Mouse (Mus musculus) CH12.LX (cell line): ENCODE data around the gene Ice1. TPM values are rescaled to one million over a fixed set of nuclear protein-coding genes. Genes with fewer than 3 reads are reported as not detected.

Source experiments
- DNase-seq: peaks from one replicate; pipeline ENCODE4 v3.0.0-alpha.2; 2013; ENCODE audit errors: extremely low read depth
- H3K27ac ChIP-seq: 2 replicates; pipeline ENCODE4 v1.5.1; 2012; ENCODE audit warnings: low read depth, mild to moderate bottlenecking, control low read depth, moderate library complexity; ENCODE audit not compliant: insufficient read depth
- H3K27me3 ChIP-seq: replicated peaks from 2 replicates; pipeline ENCODE3; 2012; ENCODE audit warnings: inconsistent platforms
- H3K36me3 ChIP-seq, 2 experiments: replicated peaks in 1 of 2; 2 replicates each; pipeline versions ENCODE3 to v1.6.1; 2012; ENCODE audit warnings: inconsistent platforms in 1 of 2, low read length in 1 of 2, mild to moderate bottlenecking in 1 of 2, mixed read lengths in 1 of 2, moderate library complexity in 1 of 2; ENCODE audit not compliant: control insufficient read depth in 1 of 2, insufficient read depth in 1 of 2
- H3K4me1 ChIP-seq, 2 experiments: 2 replicates each; pipeline ENCODE4 v1.6.1; 2012; ENCODE audit warnings: inconsistent platforms in 1 of 2, moderate library complexity in 1 of 2; ENCODE audit not compliant: insufficient read depth in 2 of 2, control insufficient read depth in 1 of 2
- H3K4me2 ChIP-seq: 2 replicates; pipeline ENCODE4 v1.6.1; 2012; ENCODE audit warnings: low read depth, mild to moderate bottlenecking, control low read depth; ENCODE audit not compliant: poor library complexity, insufficient read depth, severe bottlenecking
- H3K4me3 ChIP-seq, 3 experiments: fragments of 150-350 bp in 1 of 3; sonication (generic) in 1 of 3; replicated peaks in 1 of 3; 2 replicates each; pipeline versions ENCODE3 to v1.5.1; 2011 to 2012; ENCODE audit warnings: low read depth in 2 of 3, low read length in 2 of 3, mild to moderate bottlenecking in 2 of 3, moderate library complexity in 2 of 3, control low read depth in 1 of 3, improper control_type of control experiment in 1 of 3, inconsistent platforms in 1 of 3, mixed read lengths in 1 of 3; ENCODE audit not compliant: poor library complexity in 1 of 3
- H3K79me2 ChIP-seq: replicated peaks from 2 replicates; pipeline ENCODE4 v1.6.1; 2012; ENCODE audit warnings: mild to moderate bottlenecking, moderate library complexity; ENCODE audit not compliant: control insufficient read depth, poor library complexity, insufficient read depth, severe bottlenecking; ENCODE audit errors: extremely low read depth
- H3K9ac ChIP-seq: 2 replicates; pipeline ENCODE4 v1.6.1; 2012; ENCODE audit warnings: low read depth, mild to moderate bottlenecking, control low read depth, moderate library complexity; ENCODE audit not compliant: insufficient read depth
- H3K9me3 ChIP-seq: replicated peaks from 2 replicates; pipeline ENCODE3; 2012; ENCODE audit warnings: low read length, inconsistent platforms, mixed read lengths
- CHD1 ChIP-seq: IDR thresholded peaks from 2 replicates; pipeline ENCODE4 v1.6.1; 2012; ENCODE audit warnings: low read depth, low read length, improper control_type of control experiment, inconsistent platforms
- CHD2 ChIP-seq: IDR thresholded peaks from 2 replicates; pipeline ENCODE4 v1.6.1; 2011; ENCODE audit warnings: low read length, improper control_type of control experiment
- CTCF ChIP-seq, 2 experiments: IDR thresholded peaks in 1 of 2; conservative IDR thresholded peaks in 1 of 2; 2 replicates each; pipeline ENCODE4 v1.5.1; 2011 to 2012; ENCODE audit warnings: low read depth in 2 of 2, low read length in 2 of 2, improper control_type of control experiment in 1 of 2, inconsistent platforms in 1 of 2, mild to moderate bottlenecking in 1 of 2, moderate library complexity in 1 of 2
- E2F4 ChIP-seq: IDR thresholded peaks from 2 replicates; pipeline ENCODE4 v1.6.1; 2011; ENCODE audit warnings: low read depth, low read length, improper control_type of control experiment; ENCODE audit not compliant: insufficient replicate concordance
- ETS1 ChIP-seq: conservative IDR thresholded peaks from 2 replicates; pipeline ENCODE4 v1.6.1; 2012; ENCODE audit warnings: low read depth, mild to moderate bottlenecking, inconsistent platforms, low read length, improper control_type of control experiment, moderate library complexity
- IRF4 ChIP-seq: IDR thresholded peaks from 2 replicates; pipeline ENCODE4 v1.6.1; 2014; ENCODE audit warnings: low read depth, mild to moderate bottlenecking, inconsistent platforms, low read length, improper control_type of control experiment
- MAFK ChIP-seq: IDR thresholded peaks from 2 replicates; pipeline ENCODE4 v1.6.1; 2011; ENCODE audit warnings: low read length, improper control_type of control experiment; ENCODE audit not compliant: insufficient replicate concordance
- MAZ ChIP-seq: IDR thresholded peaks from 2 replicates; pipeline ENCODE4 v1.6.1; 2012; ENCODE audit warnings: low read depth, mild to moderate bottlenecking, inconsistent platforms, low read length, improper control_type of control experiment, moderate library complexity
- PAX5 ChIP-seq: IDR thresholded peaks from 2 replicates; pipeline ENCODE4 v1.6.1; 2012; ENCODE audit warnings: low read length, inconsistent platforms, mixed read lengths
- POLR2AphosphoS2 ChIP-seq: IDR thresholded peaks from 2 replicates; pipeline ENCODE4 v1.6.1; 2011; ENCODE audit warnings: low read depth, low read length, improper control_type of control experiment
- TCF12 ChIP-seq: IDR thresholded peaks from 2 replicates; pipeline ENCODE4 v1.6.1; 2014; ENCODE audit warnings: low read depth, mild to moderate bottlenecking, inconsistent platforms, low read length, improper control_type of control experiment
- UBTF ChIP-seq: IDR thresholded peaks from 2 replicates; pipeline ENCODE4 v1.6.1; 2012; ENCODE audit warnings: low read depth, mild to moderate bottlenecking, inconsistent platforms, low read length, improper control_type of control experiment, moderate library complexity
- USF1 ChIP-seq: IDR thresholded peaks from 2 replicates; pipeline ENCODE4 v1.6.1; 2014; ENCODE audit warnings: low read depth, mild to moderate bottlenecking, inconsistent platforms, low read length, improper control_type of control experiment
- USF2 ChIP-seq: conservative IDR thresholded peaks from 2 replicates; pipeline ENCODE4 v1.6.1; 2011; ENCODE audit warnings: low read depth, low read length, improper control_type of control experiment
- dilution Hi-C: fragments of 300-500 bp; cut with MboI; formaldehyde crosslinking; loops from 2 replicates; pipeline ENCODE4 v1.14.3; 2020; ENCODE audit warnings: low sequenced_read_pairs; ENCODE audit not compliant: extremely low pct_unique_long_range_greater_than_20kb, extremely low pct_ligation_motif_present
- in situ Hi-C: fragments of 300-500 bp; cut with MboI; formaldehyde crosslinking; loops from 3 replicates; pipeline ENCODE4 v1.14.3; 2019; ENCODE audit warnings: low sequenced_read_pairs, low pct_ligation_motif_present, low pct_unique_long_range_greater_than_20kb, mixed read lengths
- polyA plus RNA-seq: library from polyadenylated mRNA; unstranded; fragments of >175 nt; gene quantifications from 2 replicates; pipeline ENCODE4 v1.2.1, GENCODE M21; 2012; ENCODE audit warnings: low read depth; ENCODE audit not compliant: insufficient read length
- total RNA-seq, 2 experiments: library from RNA; depleted of rRNA; stranded (reverse); fragments of 300-350 nt in 1 of 2; fragments of >200 nt in 1 of 2; gene quantifications; 2 replicates each; pipeline ENCODE4 v1.2.3; 2012 to 2014

The Ice1 gene
- total and polyA plus RNA-seq, 3 experiments = 25.5 to 29.5 (median 25.8) TPM

- dilution Hi-C loops (no loop called here), in situ Hi-C loops (no loop called here)
- H3K27ac ChIP-seq = no peak overlapping the region
- no peaks in the 10 kb centered on the region for H3K36me3 ChIP-seq
- H3K9me3 ChIP-seq = no peaks in the 10 kb centered on the region
- no peak overlapping the region for H3K9ac ChIP-seq
- peaks cover 0 to 3% of the 10 kb centered on the region in 2 experiments; a peak in 1 of 4 replicates for H3K4me1 ChIP-seq
- TF ChIP-seq TCF12 (no peak), ETS1 (no peak), USF1 (no peak), USF2 (no peak), CHD1 (no peak), UBTF (no peak)
- no peaks in the 10 kb centered on the region for H3K27me3 ChIP-seq
- no peak overlapping the region for H3K4me3 ChIP-seq
- no peaks in the 10 kb centered on the region for H3K79me2 ChIP-seq
- DNase-seq = peak; percentile 7
- no peak overlapping the region for H3K4me2 ChIP-seq
These were observed 40.3 kb upstream of the Ice1 start for GRCm38 (mm10) chr13:70677689-70678088.

- no peak overlapping the region for H3K4me2 ChIP-seq
- no peak for DNase-seq
- H3K79me2 ChIP-seq = no peaks in the 10 kb centered on the region
- H3K4me3 ChIP-seq = no peak overlapping the region
- no peaks in the 10 kb centered on the region for H3K36me3 ChIP-seq
- in situ Hi-C loops (no loop called here), dilution Hi-C loops (no loop called here)
- H3K4me1 ChIP-seq = peaks cover 0 to 3% of the 10 kb centered on the region in 2 experiments; a peak in 1 of 4 replicates
- no peaks in the 10 kb centered on the region for H3K9me3 ChIP-seq
- H3K27me3 ChIP-seq = no peaks in the 10 kb centered on the region
- no peak overlapping the region for H3K9ac ChIP-seq
- TF ChIP-seq MAZ (no peak), POLR2AphosphoS2 (no peak), PAX5 (no peak), CHD1 (no peak), E2F4 (no peak), CHD2 (no peak), MAFK (no peak), IRF4 (no peak), CTCF (conservative IDR thresholded peaks at IDR 0.05 in 1 of 2, IDR thresholded peaks at IDR 0.05 in 1 of 2; ENCODE audit: low read depth in 2 of 2, low read length in 2 of 2) (no peak)
- H3K27ac ChIP-seq = no peak overlapping the region
These were observed 39.1 kb upstream of the Ice1 start for GRCm38 (mm10) chr13:70676243-70677183.
